Comparison of ENCODE assay signal across 41 mouse cellular contexts in the genomic region with DNA sequence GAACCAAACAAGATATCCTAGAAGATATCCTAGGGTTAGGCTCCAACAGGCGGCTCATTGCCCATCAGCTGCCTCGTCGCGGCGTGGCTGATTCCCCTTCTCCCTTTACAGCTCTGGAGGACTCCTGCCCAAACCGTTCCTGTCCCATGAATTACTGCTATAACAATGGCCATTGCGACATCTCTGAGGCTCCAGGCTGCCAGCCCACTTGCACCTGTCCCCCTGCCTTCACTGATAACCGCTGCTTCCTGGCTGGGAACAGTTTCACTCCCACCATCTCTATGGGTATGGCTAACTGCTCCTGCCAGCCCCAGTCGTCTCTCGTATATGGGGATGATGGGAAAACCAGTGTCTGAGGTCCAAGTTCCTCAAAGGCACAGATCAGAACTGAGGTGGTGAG. TPM values are rescaled to one million over a fixed set of nuclear protein-coding genes. Genes with fewer than 3 reads are reported as not detected.
"Had no signal": no experiment of that assay in that cellular context is flagged by ENCODE, and none has a peak within 500 bp of the region (broad histone marks: within the 10 kb centered on the region; RNA-seq: fewer than 3 reads in every experiment).

No protein-coding gene starts in this region.

- ATAC-seq: hindbrain, embryonic 16.5 days; intestine, embryonic 16.5 days; liver, embryonic 12.5 days had no signal

- H3K4me3 ChIP-seq: gastrocnemius, adult 2 months; heart, adult 2 months; heart, embryonic 13.5 days; heart, embryonic 15.5 days; hindbrain, embryonic 12.5 days; kidney, embryonic 15.5 days; limb, embryonic 13.5 days; limb, embryonic 15.5 days; liver, embryonic 12.5 days had no signal

- H3K27me3 ChIP-seq: heart, embryonic 15.5 days; hindbrain, embryonic 12.5 days; kidney, embryonic 15.5 days; limb, embryonic 15.5 days had no signal

- H3K4me2 ChIP-seq: heart, embryonic 11.5 days; heart, embryonic 13.5 days; heart, embryonic 15.5 days; hindbrain, embryonic 12.5 days; hindbrain, embryonic 14.5 days; kidney, embryonic 15.5 days; limb, embryonic 13.5 days; limb, embryonic 15.5 days; liver, embryonic 12.5 days had no signal

- H3K27ac ChIP-seq: gastrocnemius, adult 2 months; heart, adult 2 months; heart, embryonic 13.5 days; heart, embryonic 15.5 days; hindbrain, embryonic 12.5 days; hindbrain, embryonic 14.5 days; kidney, embryonic 15.5 days; kidney, postnatal 0 days; limb, embryonic 13.5 days; limb, embryonic 15.5 days; liver, embryonic 12.5 days had no signal

- DNase-seq: gastrocnemius, adult 2 months; gastrocnemius, postnatal 10 days; gastrocnemius, postnatal 25 days; heart, adult 2 months; heart, postnatal 14 days; heart, postnatal 36 days; kidney, adult 11 months; kidney, adult 2 months; kidney, adult 9 months; kidney, postnatal 14 days; kidney, postnatal 36 days; layer of hippocampus, adult 9-11 months; layer of hippocampus, postnatal 36 days; left cerebral cortex, postnatal 4 days had no signal

- H3K36me3 ChIP-seq: heart, embryonic 13.5 days; heart, embryonic 15.5 days; hindbrain, embryonic 12.5 days; kidney, embryonic 15.5 days; limb, embryonic 13.5 days; limb, embryonic 15.5 days; liver, embryonic 12.5 days had no signal

- H3K9me3 ChIP-seq: heart, embryonic 13.5 days; heart, embryonic 15.5 days; hindbrain, embryonic 12.5 days; kidney, embryonic 15.5 days; limb, embryonic 13.5 days; limb, embryonic 15.5 days; liver, embryonic 12.5 days had no signal

- H3K9ac ChIP-seq: heart, embryonic 13.5 days; heart, embryonic 15.5 days; hindbrain, embryonic 12.5 days; hindbrain, embryonic 14.5 days; kidney, embryonic 15.5 days; limb, embryonic 13.5 days; limb, embryonic 15.5 days; liver, embryonic 12.5 days had no signal

- H3K4me1 ChIP-seq: hindbrain, embryonic 12.5 days; kidney, embryonic 15.5 days; limb, embryonic 13.5 days; limb, embryonic 15.5 days; liver, embryonic 12.5 days had no signal

RNA-seq across cellular contexts. Expression of a gene that starts 20.6 kb away (rescaled TPM):
- total RNA-seq: hematopoietic stem cell, adult 5-6 weeks; layer of hippocampus, adult 18-20 months; layer of hippocampus, postnatal 14 days; layer of hippocampus, postnatal 36 days; left cerebral cortex, adult 18-20 months; left cerebral cortex, adult 8-10 months; left cerebral cortex, postnatal 10 days; left cerebral cortex, postnatal 25 days; left cerebral cortex, postnatal 4 days; liver, adult 2 months had no signal
- polyA plus RNA-seq: frontal cortex, adult 2 months; heart, embryonic 11.5 days; heart, embryonic 15.5 days; heart, postnatal 0 days; hindbrain, embryonic 14.5 days; hindbrain, embryonic 16.5 days; large intestine, adult 2 months; limb, embryonic 11.5 days; limb, embryonic 13.5 days; limb, embryonic 15.5 days; liver, adult 2 months; liver, embryonic 12.5 days had no signal

RNA-seq across cellular contexts. Expression of a gene that starts 33.6 kb away (rescaled TPM):
- total RNA-seq: gastrocnemius, adult 2 months; gastrocnemius, postnatal 10 days; gastrocnemius, postnatal 25 days; gastrocnemius, postnatal 4 days; heart, adult 2 months; heart, postnatal 14 days; heart, postnatal 36 days; hematopoietic stem cell, adult 5-6 weeks; layer of hippocampus, adult 18-20 months; layer of hippocampus, adult 8-10 months; layer of hippocampus, postnatal 14 days; layer of hippocampus, postnatal 36 days; left cerebral cortex, adult 18-20 months; left cerebral cortex, adult 8-10 months; left cerebral cortex, postnatal 10 days; left cerebral cortex, postnatal 25 days; left cerebral cortex, postnatal 4 days; liver, adult 2 months had no signal
- polyA plus RNA-seq: frontal cortex, adult 2 months; heart, adult 2 months; heart, embryonic 11.5 days; heart, embryonic 13.5 days; heart, embryonic 15.5 days; heart, postnatal 0 days; hindbrain, embryonic 12.5 days; hindbrain, embryonic 14.5 days; hindbrain, embryonic 16.5 days; intestine, embryonic 14.5 days; kidney, adult 2 months; kidney, embryonic 15.5 days; limb, embryonic 11.5 days; limb, embryonic 13.5 days; limb, embryonic 15.5 days; liver, adult 2 months; liver, embryonic 12.5 days had no signal

RNA-seq across cellular contexts. Expression of a gene that starts 41.0 kb away (rescaled TPM):
- total RNA-seq: hematopoietic stem cell, adult 5-6 weeks; layer of hippocampus, adult 18-20 months; layer of hippocampus, adult 8-10 months; layer of hippocampus, postnatal 14 days; layer of hippocampus, postnatal 36 days; left cerebral cortex, adult 18-20 months; left cerebral cortex, postnatal 10 days; left cerebral cortex, postnatal 25 days; left cerebral cortex, postnatal 4 days had no signal
- polyA plus RNA-seq: heart, embryonic 15.5 days; heart, postnatal 0 days; hindbrain, embryonic 14.5 days; hindbrain, embryonic 16.5 days; limb, embryonic 11.5 days; limb, embryonic 13.5 days; limb, embryonic 15.5 days had no signal
